Comparison of ENCODE assay signal across 7 mouse cellular contexts in genomic region chr5:24684578-24685365, GRCm38 (mm10). TPM values are rescaled to one million over a fixed set of nuclear protein-coding genes. Genes with fewer than 3 reads are reported as not detected.
DNase-seq lines count a peak whose midpoint lies in the region; ATAC-seq lines count a peak whose summit lies in the region.

No protein-coding gene starts in this region.

- peak overlapping the region; percentile 82 for H3K4me3 ChIP-seq in forebrain, embryonic 15.5 days
- peak overlapping the region; percentile 86 for H3K4me3 ChIP-seq in hindbrain, embryonic 10.5 days

- peak overlapping the region; percentile 68 for H3K4me2 ChIP-seq in forebrain, embryonic 15.5 days (replicated peaks)

- peak; percentile 26 for DNase-seq in Muller cell, postnatal 12 days (ENCODE audit: inconsistent ontology term)
- DNase-seq in c-Kit-positive CD71-positive TER-119-positive erythroid progenitor cells, embryonic 14.5 days (ENCODE audit: low spot score), result peak; percentile 30
- peak; percentile 27 for DNase-seq in hindbrain, embryonic 10.5 days (ENCODE audit: low spot score)
- peak; percentile 66 to 78 for DNase-seq in layer of hippocampus, postnatal 36 days
- peak; percentile 61 for DNase-seq in lung, postnatal 10 days
- peak; percentile 38 for DNase-seq in ovary, postnatal 36 days (ENCODE audit: low spot score)

- peak overlapping the region; percentile 94 for H3K27ac ChIP-seq in forebrain, embryonic 15.5 days (replicated peaks)
- H3K27ac ChIP-seq in hindbrain, embryonic 10.5 days, result peak overlapping the region; percentile 94

- peak overlapping the region; percentile 80 for H3K9ac ChIP-seq in forebrain, embryonic 15.5 days (replicated peaks)

- ATAC-seq in forebrain, embryonic 15.5 days (replicated peaks), result peak; percentile 71

- peaks cover 5% of the 10 kb centered on the region for H3K36me3 ChIP-seq in forebrain, embryonic 15.5 days
- H3K36me3 ChIP-seq in hindbrain, embryonic 10.5 days, result peaks cover 5% of the 10 kb centered on the region

- peaks cover 28% of the 10 kb centered on the region for H3K4me1 ChIP-seq in forebrain, embryonic 15.5 days
- peaks cover 13% of the 10 kb centered on the region for H3K4me1 ChIP-seq in hindbrain, embryonic 10.5 days (replicated peaks)

- 20% methylated on average over 16 of the region's 16 CpGs for WGBS in forebrain, embryonic 15.5 days
- 29% methylated on average over 16 of the region's 16 CpGs for WGBS in hindbrain, embryonic 10.5 days

- H3K27me3 ChIP-seq in forebrain, embryonic 15.5 days, result no peaks in the 10 kb centered on the region
- no peaks in the 10 kb centered on the region for H3K27me3 ChIP-seq in hindbrain, embryonic 10.5 days (ENCODE audit: insufficient read depth, poor library complexity, severe bottlenecking)

- no peaks in the 10 kb centered on the region for H3K9me3 ChIP-seq in forebrain, embryonic 15.5 days
- H3K9me3 ChIP-seq in hindbrain, embryonic 10.5 days, result no peaks in the 10 kb centered on the region

RNA-seq across cellular contexts. Expression of gene Nub1, which starts 0.6 kb away (rescaled TPM):
- 59.7 and 61.2 TPM in 2 replicates for polyA plus RNA-seq in forebrain, embryonic 15.5 days (2015; fragmentation: Nextera tagmentation; extraction: Ambion mirVana)
- 27.3 and 28.8 TPM in 2 replicates for polyA plus RNA-seq in hindbrain, embryonic 10.5 days (2016; fragmentation: Nextera tagmentation; extraction: Ambion mirVana)
- 10 to 100 TPM; 63.3 to 65.9 TPM for total RNA-seq in layer of hippocampus, postnatal 36 days (2021)

RNA-seq across cellular contexts. Expression of gene Wdr86, which starts 45.8 kb away (rescaled TPM):
- 4.0 and 4.5 TPM in 2 replicates for polyA plus RNA-seq in forebrain, embryonic 15.5 days (2015; fragmentation: Nextera tagmentation; extraction: Ambion mirVana)
- 20.9 and 25.2 TPM in 2 replicates for polyA plus RNA-seq in hindbrain, embryonic 10.5 days (2016; fragmentation: Nextera tagmentation; extraction: Ambion mirVana)
- 1 to 10 TPM in 1 of 2 experiments, under 1 TPM in 1; 0.22 to 1.5 TPM for total RNA-seq in layer of hippocampus, postnatal 36 days (2021)

Comparison
In these comparisons a context has a peak if more than half of its experiments do, and no peak if none do; other contexts are left out.
1. Peak in every context shown above with its lines: DNase-seq, ATAC-seq, H3K4me3 ChIP-seq and H3K27ac ChIP-seq.